Mouse (Mus musculus) heart, embryonic 11.5 days (tissue): ENCODE measurements around the gene Auts2. TPM values are rescaled to one million over a fixed set of nuclear protein-coding genes. Genes with fewer than 3 reads are reported as not detected.

Experiments used
- ATAC-seq: fragments of 200-750 bp; cut with Nextera tagmentation; replicated peaks from 2 replicates; pipeline ENCODE4 v1.8.0; 2017; ENCODE audit warnings: moderate library complexity; ENCODE audit not compliant: insufficient number of reproducible peaks, low FRiP score, low TSS enrichment
- H3K27ac ChIP-seq: fragments of 300-500 bp; sonication (generic); 2 replicates; pipeline ENCODE4 v1.5.1; 2014; ENCODE audit warnings: mild to moderate bottlenecking, low read depth, low read length
- H3K27me3 ChIP-seq: fragments of 300-500 bp; sonication (generic); 2 replicates; pipeline ENCODE4 v1.6.1; 2014; ENCODE audit warnings: mild to moderate bottlenecking, low read length, mixed read lengths; ENCODE audit not compliant: control insufficient read depth, insufficient read depth
- H3K36me3 ChIP-seq: fragments of 300-500 bp; sonication (generic); 2 replicates; pipeline ENCODE4 v1.6.1; 2014; ENCODE audit warnings: mild to moderate bottlenecking, low read length, moderate library complexity, mixed read lengths; ENCODE audit not compliant: control insufficient read depth, insufficient read depth
- H3K4me1 ChIP-seq: fragments of 300-500 bp; sonication (generic); 2 replicates; pipeline ENCODE4 v1.6.1; 2014; ENCODE audit warnings: low read length; ENCODE audit not compliant: control insufficient read depth, insufficient read depth
- H3K4me2 ChIP-seq: fragments of 300-500 bp; sonication (generic); 2 replicates; pipeline ENCODE4 v1.6.1; 2014; ENCODE audit warnings: mild to moderate bottlenecking, moderate library complexity
- H3K4me3 ChIP-seq: fragments of 300-500 bp; sonication (generic); 2 replicates; pipeline ENCODE4 v1.5.1; 2014; ENCODE audit warnings: low read depth, low read length
- H3K9ac ChIP-seq: fragments of 300-500 bp; sonication (generic); 2 replicates; pipeline ENCODE4 v1.6.1; 2014; ENCODE audit warnings: mild to moderate bottlenecking, low read depth, low read length, moderate library complexity
- H3K9me3 ChIP-seq: fragments of 300-500 bp; sonication (generic); replicated peaks from 2 replicates; pipeline ENCODE4 v1.6.1; 2016; ENCODE audit warnings: low read length; ENCODE audit not compliant: control insufficient read depth
- WGBS: fragments of 180-500 bp; shearing (Covaris S2); extraction: QIAGEN DNeasy Blood & Tissue Kit; methylation state at CpG from one replicate; pipeline ENCODE4 v1.1.7; 2014; ENCODE audit not compliant: insufficient replicate concordance; 5-methylcytosine and 5-hydroxymethylcytosine counted together
- polyA plus RNA-seq: library from polyadenylated mRNA; unstranded; fragments of >200 nt; fragmentation: Nextera tagmentation; extraction: Ambion mirVana; gene quantifications from 2 replicates; pipeline ENCODE4 v1.2.1, GENCODE M21; 2014

Gene Auts2
- polyA plus RNA-seq, 1 experiment from 2014 or later = 19.8 TPM

DNA sequence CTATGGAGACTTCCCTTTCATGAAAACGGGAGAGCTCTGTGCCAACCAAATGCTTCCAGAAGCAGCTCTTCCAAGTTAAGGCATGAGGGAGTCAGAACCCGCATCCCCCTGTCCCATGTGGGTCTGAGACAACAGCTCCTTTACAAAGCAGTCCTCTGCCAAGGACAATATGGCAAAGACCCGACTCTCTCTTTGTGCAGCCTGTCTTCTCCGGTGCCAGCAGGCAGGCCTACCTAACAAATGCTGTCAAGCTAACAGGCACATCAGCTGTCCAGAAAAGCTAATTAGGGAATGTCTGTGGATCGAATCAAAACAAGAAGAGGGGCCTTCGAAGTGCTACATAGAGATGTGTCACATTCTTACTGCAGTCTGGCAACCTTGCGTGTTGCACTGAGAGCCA lies 1085.1 kb downstream of the Auts2 start:
- Histone ChIP-seq H3K36me3 (peaks cover 17% of the 10 kb centered on the region), H3K27me3 (no peaks in the 10 kb centered on the region), H3K9ac (no peak overlapping the region), H3K9me3 (no peaks in the 10 kb centered on the region), H3K4me2 (no peak overlapping the region), H3K4me1 (no peaks in the 10 kb centered on the region), H3K4me3 (no peak overlapping the region), H3K27ac (no peak overlapping the region)
- 89% methylated on average over 7 of the region's 7 CpGs for WGBS
- ATAC-seq = no peak

DNA sequence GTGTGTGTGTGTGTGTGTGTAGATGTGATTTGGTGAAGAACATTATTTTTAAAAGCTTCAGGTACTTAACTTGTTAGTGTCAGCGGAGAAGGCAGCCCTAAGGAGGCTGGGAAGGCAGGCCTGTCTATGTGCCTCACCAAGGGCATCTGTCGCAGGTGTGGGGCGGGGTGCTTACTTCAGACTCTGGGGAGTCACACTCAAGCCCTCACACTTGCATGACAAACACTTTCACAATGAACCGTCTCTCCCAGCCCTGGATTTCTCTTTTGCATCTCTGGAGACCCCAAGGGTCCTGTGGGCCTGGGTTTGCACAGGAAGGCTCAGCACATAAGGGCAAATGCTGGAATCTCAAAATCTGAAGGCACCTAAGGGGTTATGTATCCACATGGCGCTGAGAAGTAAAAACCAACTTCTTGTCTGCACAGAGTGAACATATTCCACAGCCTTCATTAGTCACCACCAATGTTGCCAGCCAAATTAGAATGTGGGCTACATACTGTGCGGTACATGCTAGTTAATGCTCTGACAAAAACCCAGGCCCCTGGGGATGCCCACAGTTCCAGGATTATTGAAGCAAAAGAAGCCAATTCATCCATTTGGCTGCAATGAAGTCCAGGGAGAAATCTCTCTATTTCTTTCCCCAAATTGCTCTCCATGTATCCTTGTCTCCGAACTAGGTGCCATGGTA lies 1093.8 kb downstream of the Auts2 start:
- no peaks in the 10 kb centered on the region for H3K9me3 ChIP-seq
- no peaks in the 10 kb centered on the region for H3K4me1 ChIP-seq
- H3K9ac ChIP-seq = no peak overlapping the region
- WGBS = 86% methylated on average over 7 of the region's 7 CpGs
- no peak overlapping the region for H3K4me3 ChIP-seq
- no peak overlapping the region for H3K4me2 ChIP-seq
- peaks cover 35% of the 10 kb centered on the region for H3K36me3 ChIP-seq
- H3K27ac ChIP-seq = no peak overlapping the region
- H3K27me3 ChIP-seq = no peaks in the 10 kb centered on the region
- ATAC-seq = no peak

DNA sequence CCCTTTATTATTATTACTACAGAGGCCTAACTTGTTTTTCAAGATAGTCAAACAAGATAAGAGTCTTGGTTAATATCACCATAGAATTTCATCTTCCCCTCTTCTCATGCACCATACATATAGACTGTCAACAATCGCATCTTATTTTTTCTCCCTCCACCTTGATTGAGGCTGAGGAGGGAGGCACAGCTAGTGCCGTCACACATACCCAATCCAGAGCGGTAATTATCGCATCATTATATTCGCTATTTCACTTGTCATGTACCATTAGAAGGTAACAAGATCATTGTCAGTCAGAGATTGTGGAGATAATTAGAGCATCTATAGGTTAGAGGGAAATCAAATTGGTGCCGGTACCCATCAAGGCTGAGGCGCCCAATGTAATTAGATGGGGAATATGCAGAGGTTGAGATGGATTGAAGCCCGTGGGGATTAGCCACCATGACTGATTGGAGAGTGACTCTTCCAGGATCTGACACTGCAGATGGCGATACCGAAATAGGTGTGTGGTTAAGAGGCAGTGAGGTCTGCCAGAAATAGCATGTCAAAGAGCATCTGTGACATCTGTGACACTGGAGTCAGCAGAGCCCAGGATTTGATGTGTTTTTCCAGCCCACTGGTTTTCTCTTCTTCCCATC lies 1107.8 kb downstream of the Auts2 start:
- WGBS = 78% methylated on average over 10 of the region's 10 CpGs
- no peak for ATAC-seq

DNA sequence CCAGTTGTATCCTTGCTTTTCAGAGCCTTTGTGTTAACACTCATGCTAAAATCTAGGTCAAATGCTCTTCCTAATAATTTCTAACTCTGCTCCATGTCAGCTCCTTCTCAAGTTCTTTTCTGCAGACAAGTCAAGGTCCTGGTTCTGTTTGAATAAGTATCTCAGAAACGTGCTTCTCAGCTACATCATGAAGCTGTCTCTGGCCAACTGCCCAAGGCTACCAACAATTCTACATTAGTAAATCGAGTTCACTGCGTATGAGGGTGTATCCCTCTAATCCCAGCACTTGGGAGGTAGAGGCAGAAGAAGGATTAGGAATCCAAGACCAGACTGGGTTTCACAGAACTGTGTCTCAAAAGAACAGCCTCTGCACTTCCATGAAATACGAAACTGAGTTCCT lies 1109.9 kb downstream of the Auts2 start:
- Histone ChIP-seq H3K27me3 (no peaks in the 10 kb centered on the region), H3K36me3 (no peaks in the 10 kb centered on the region; the same call in 1 of the 2 replicates), H3K27ac (no peak overlapping the region), H3K9me3 (no peaks in the 10 kb centered on the region), H3K4me2 (no peak overlapping the region), H3K9ac (no peak overlapping the region), H3K4me3 (no peak overlapping the region), H3K4me1 (no peaks in the 10 kb centered on the region)
- WGBS = 72% methylated on average over 4 of the region's 4 CpGs
- ATAC-seq = no peak

More for the DNA sequence above, 1107.8 kb downstream of the Auts2 start:
- Histone ChIP-seq H3K27me3 (no peaks in the 10 kb centered on the region), H3K36me3 (peaks cover 12% of the 10 kb centered on the region), H3K4me1 (no peaks in the 10 kb centered on the region), H3K9me3 (no peaks in the 10 kb centered on the region), H3K27ac (no peak overlapping the region), H3K9ac (no peak overlapping the region), H3K4me2 (no peak overlapping the region), H3K4me3 (no peak overlapping the region)

- Histone ChIP-seq H3K27me3 (no peaks in the 10 kb centered on the region), H3K36me3 (no peaks in the 10 kb centered on the region; the same call in 1 of the 2 replicates), H3K27ac (no peak overlapping the region), H3K4me3 (no peak overlapping the region), H3K9me3 (no peaks in the 10 kb centered on the region), H3K9ac (no peak overlapping the region), H3K4me1 (no peaks in the 10 kb centered on the region), H3K4me2 (no peak overlapping the region)
- ATAC-seq = no peak
- 70% methylated on average over 7 of the region's 7 CpGs for WGBS
Measured at GRCm38 (mm10) chr5:131431896-131432295, 1111.2 kb downstream of the Auts2 start.

- Histone ChIP-seq H3K36me3 (no peaks in the 10 kb centered on the region), H3K27me3 (no peaks in the 10 kb centered on the region), H3K27ac (no peak overlapping the region), H3K4me1 (no peaks in the 10 kb centered on the region), H3K9ac (no peak overlapping the region), H3K9me3 (no peaks in the 10 kb centered on the region), H3K4me3 (no peak overlapping the region), H3K4me2 (no peak overlapping the region)
- no peak for ATAC-seq
- 26% methylated on average over 8 of the region's 8 CpGs for WGBS
Measured at GRCm38 (mm10) chr5:131430109-131430508, 1113.0 kb downstream of the Auts2 start.

DNA sequence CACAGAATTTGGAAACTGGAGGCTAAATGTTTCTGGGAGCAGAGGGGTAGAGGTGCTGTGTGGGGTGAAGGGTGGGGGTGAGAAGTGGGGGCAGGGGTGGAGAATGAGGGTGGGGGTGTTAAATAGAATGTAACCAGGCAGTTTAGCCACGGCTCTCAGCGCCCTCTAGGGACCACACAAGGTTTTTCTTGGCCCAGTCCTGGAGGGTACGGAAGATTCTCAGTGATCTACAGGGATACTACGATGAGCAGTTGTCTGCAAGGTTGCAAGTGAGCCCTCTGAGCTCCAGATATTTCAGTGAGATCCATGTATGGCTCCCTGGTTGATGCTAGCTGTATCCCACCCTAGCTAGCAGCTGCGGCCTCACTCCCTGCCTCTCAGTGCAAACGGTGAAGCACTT lies 1113.6 kb downstream of the Auts2 start:
- no peak overlapping the region for H3K27ac ChIP-seq
- WGBS = 53% methylated on average over 6 of the region's 6 CpGs
- no peak overlapping the region for H3K9ac ChIP-seq
- ATAC-seq = no peak
- no peaks in the 10 kb centered on the region for H3K27me3 ChIP-seq
- H3K36me3 ChIP-seq = no peaks in the 10 kb centered on the region
- H3K4me2 ChIP-seq = no peak overlapping the region
- H3K4me1 ChIP-seq = no peaks in the 10 kb centered on the region
- H3K9me3 ChIP-seq = no peaks in the 10 kb centered on the region
- no peak overlapping the region for H3K4me3 ChIP-seq

DNA sequence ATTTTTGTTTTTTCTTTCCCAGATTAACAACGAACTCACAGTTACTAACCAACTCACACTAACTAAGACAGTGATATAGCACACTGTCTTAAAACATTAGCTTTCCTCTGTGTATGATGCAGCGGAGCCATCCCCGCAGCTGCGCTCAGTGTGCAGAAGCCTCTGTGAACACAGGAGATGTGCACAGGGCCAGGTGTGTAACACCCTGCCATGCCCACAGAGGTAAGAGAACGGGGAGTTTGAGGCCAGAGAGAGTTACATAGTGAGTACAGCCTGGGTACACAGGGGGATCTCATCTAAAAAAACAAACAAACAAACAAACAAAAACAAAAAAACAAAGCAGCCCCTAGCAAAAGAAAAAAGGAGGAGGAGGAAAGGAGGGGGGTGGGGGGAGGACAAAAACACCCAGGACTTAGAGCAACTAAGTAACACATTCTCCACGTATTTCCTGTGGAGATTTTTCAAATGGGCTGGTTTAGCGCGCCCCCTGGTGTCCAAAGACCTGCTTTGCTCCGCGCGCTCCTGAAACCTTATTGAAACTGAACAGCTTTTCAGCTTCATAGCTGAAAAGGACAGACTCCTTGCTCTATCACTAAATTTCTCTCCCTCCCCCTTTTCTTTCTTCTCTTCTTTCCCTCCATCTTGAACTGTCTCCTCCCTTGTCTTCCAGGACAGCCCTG lies 1115.3 kb downstream of the Auts2 start:
- WGBS = 35% methylated on average over 11 of the region's 11 CpGs
- H3K9ac ChIP-seq = no peak overlapping the region
- no peak overlapping the region for H3K27ac ChIP-seq
- no peaks in the 10 kb centered on the region for H3K9me3 ChIP-seq
- no peak for ATAC-seq
- H3K27me3 ChIP-seq = no peaks in the 10 kb centered on the region
- H3K36me3 ChIP-seq = no peaks in the 10 kb centered on the region
- H3K4me2 ChIP-seq = no peak overlapping the region
- H3K4me3 ChIP-seq = no peak overlapping the region
- H3K4me1 ChIP-seq = no peaks in the 10 kb centered on the region
